Mouse (Mus musculus) adrenal gland, postnatal 10 days (tissue): Measurements from ENCODE around the gene A230072I06Rik. TPM values are rescaled to one million over a fixed set of nuclear protein-coding genes. Genes with fewer than 3 reads are reported as not detected.
A peak's percentile ranks its signal among the peaks of the same experiment; 100 is the strongest.

Experiments used
- DNase-seq: peaks from one replicate; pipeline ENCODE4 v3.0.0; 2021; ENCODE audit warnings: mixed read lengths
- total RNA-seq, 2 experiments: library from RNA; stranded (reverse); gene quantifications; 2 replicates each; pipeline ENCODE4 v1.2.3; 2021

A230072I06Rik gene
- total RNA-seq, 2 experiments from 2014 or later: not detected

- no peak for DNase-seq
Observed at GRCm38 (mm10) chr8:12323238-12323637, 44.6 kb downstream of the A230072I06Rik start.

GRCm38 (mm10) chr8:12324561-12324960 lies 45.9 kb downstream of the A230072I06Rik start:
- no peak for DNase-seq

- DNase-seq: peak; percentile 55
Observed at GRCm38 (mm10) chr8:12324991-12325601, 46.5 kb downstream of the A230072I06Rik start.

- DNase-seq: no peak
Observed at GRCm38 (mm10) chr8:12327187-12327586, 48.6 kb downstream of the A230072I06Rik start.

- no peak for DNase-seq
Observed at GRCm38 (mm10) chr8:12327707-12328471, 49.3 kb downstream of the A230072I06Rik start.

GRCm38 (mm10) chr8:12328476-12328875 lies 49.9 kb downstream of the A230072I06Rik start:
- no peak for DNase-seq

- DNase-seq: no peak
Observed at GRCm38 (mm10) chr8:12330066-12330465, 51.4 kb downstream of the A230072I06Rik start.

Other genes with a start within 250 kb of the A230072I06Rik start
- gene Sox1, start 116.5 kb downstream of the A230072I06Rik start, total RNA-seq: not detected